Mouse (Mus musculus) kidney, postnatal 25 days (tissue): ENCODE results near the gene A630095N17Rik.

ENCODE experiments used
- DNase-seq, 2 experiments: peaks; one replicate each; pipeline ENCODE4 v3.0.0; 2021; ENCODE audit warnings: mixed read lengths in 2 of 2

Gene A630095N17Rik

GRCm38 (mm10) chr1:75213096-75213495, 18.8 kb downstream of the A630095N17Rik start:
- no peak for DNase-seq

- peak; percentile 35 to 48 for DNase-seq
These were observed 19.4 kb downstream of the A630095N17Rik start for GRCm38 (mm10) chr1:75212542-75212941.

- DNase-seq, result peak in 1 of 2 experiments; percentile 56
These were observed 20.7 kb downstream of the A630095N17Rik start for GRCm38 (mm10) chr1:75211141-75211708.

GRCm38 (mm10) chr1:75210136-75211087, 21.5 kb downstream of the A630095N17Rik start, which contains the start of the genes Glb1l and Stk16:
Gene Glb1l, minus strand, starts transcription at chr1:75210813.
Gene Stk16, plus strand, starts transcription at chr1:75210838.
- DNase-seq, result peak; percentile 98 to 99

- DNase-seq, result peak; percentile 86 to 93
These were observed 22.8 kb downstream of the A630095N17Rik start for GRCm38 (mm10) chr1:75208967-75209678.

GRCm38 (mm10) chr1:75201236-75201635, 30.7 kb downstream of the A630095N17Rik start:
- DNase-seq, result peak in 1 of 2 experiments; percentile 56

- peak; percentile 64 to 87 for DNase-seq
These were observed 39.5 kb downstream of the A630095N17Rik start for GRCm38 (mm10) chr1:75192452-75192851.

GRCm38 (mm10) chr1:75191622-75192402, 40.1 kb downstream of the A630095N17Rik start, which contains the start of the genes Ankzf1 and Atg9a:
Gene Ankzf1, plus strand, starts transcription at chr1:75192151.
Gene Atg9a, minus strand, starts transcription at chr1:75192196.
- peak; percentile 95 to 99 for DNase-seq

GRCm38 (mm10) chr1:75191258-75191621, 40.7 kb downstream of the A630095N17Rik start:
- no peak for DNase-seq

- no peak for DNase-seq
These were observed 41.3 kb downstream of the A630095N17Rik start for GRCm38 (mm10) chr1:75190577-75190976.

GRCm38 (mm10) chr1:75187914-75188483, 43.9 kb downstream of the A630095N17Rik start:
- peak in 1 of 2 experiments; percentile 15 for DNase-seq

GRCm38 (mm10) chr1:75187126-75187525, 44.8 kb downstream of the A630095N17Rik start:
- DNase-seq, result no peak

- DNase-seq, result no peak
These were observed 46.4 kb downstream of the A630095N17Rik start for GRCm38 (mm10) chr1:75185495-75185894.

- no peak for DNase-seq
These were observed 49.7 kb downstream of the A630095N17Rik start for GRCm38 (mm10) chr1:75182160-75182559.

- DNase-seq, result no peak
These were observed 50.5 kb downstream of the A630095N17Rik start for GRCm38 (mm10) chr1:75181377-75181870.

- no peak for DNase-seq
These were observed 51.2 kb downstream of the A630095N17Rik start for GRCm38 (mm10) chr1:75180741-75181140.

GRCm38 (mm10) chr1:75180105-75180590, 51.8 kb downstream of the A630095N17Rik start, which contains the start of gene Abcb6:
Gene Abcb6, minus strand, starts transcription at chr1:75180392.
- peak; percentile 95 to 96 for DNase-seq

- DNase-seq, result peak; percentile 68 to 77
These were observed 52.4 kb downstream of the A630095N17Rik start for GRCm38 (mm10) chr1:75179334-75180104.
